Mouse (Mus musculus): Measurements from ENCODE around the gene Mtr.

The Mtr gene

DNA sequence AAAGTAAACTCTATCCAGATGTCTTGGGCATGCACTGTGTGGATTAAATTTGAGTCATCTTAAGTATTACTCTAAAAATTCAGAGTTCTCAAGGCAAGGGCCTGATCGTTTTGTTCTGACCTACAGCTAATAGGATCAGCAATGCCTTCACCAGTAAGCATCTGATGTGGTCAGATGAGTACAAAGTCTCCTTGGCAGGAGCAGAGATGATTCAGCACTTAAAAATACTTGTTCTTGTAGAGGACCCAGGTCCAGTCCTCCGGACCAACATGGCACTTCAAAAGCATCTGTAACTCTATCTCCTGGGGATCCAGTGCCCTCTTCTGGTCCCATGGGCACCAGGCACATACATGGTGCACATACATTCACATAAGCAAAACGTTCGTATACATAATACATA lies 25.8 kb downstream of the Mtr start:
- no peak for DNase-seq

DNA sequence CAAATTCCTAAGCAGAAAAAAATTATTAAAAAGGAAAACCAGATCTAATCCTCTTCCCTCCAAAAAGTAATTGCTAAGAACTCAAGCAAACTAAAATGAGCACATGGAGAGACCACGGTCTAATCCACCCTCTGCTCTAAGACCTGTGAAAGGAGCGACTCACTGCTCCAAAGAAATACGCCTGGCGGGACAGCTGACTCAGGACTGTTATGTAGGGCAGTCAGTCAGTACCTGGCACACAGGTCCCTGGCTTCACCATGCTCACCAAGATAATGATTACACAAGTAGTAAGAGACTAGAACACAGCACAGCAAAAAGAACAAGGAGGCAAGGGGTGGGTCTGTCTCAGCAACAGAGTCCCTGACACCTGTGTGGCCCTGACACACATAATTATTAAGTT lies 29.7 kb downstream of the Mtr start:
- no peak for DNase-seq

DNA sequence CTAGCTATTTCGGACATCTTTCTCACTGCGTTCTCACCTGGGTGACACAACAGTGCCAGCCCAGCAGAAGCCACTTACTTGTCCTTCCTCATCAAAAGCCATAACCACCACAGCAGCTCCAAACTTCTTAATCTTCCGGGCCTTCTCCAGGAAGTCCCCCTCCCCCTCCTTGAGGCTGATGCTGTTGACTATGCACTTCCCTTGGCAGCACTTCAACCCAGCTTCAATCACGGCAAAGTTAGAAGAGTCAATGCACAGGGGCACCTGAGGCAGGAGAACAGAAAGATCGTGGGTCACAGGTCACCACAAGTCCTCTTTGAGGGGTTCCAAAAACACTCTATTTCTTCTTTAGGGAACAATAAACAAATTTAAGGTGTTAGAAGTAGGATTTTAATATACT lies 30.3 kb downstream of the Mtr start:
- DNase-seq = no peak

DNA sequence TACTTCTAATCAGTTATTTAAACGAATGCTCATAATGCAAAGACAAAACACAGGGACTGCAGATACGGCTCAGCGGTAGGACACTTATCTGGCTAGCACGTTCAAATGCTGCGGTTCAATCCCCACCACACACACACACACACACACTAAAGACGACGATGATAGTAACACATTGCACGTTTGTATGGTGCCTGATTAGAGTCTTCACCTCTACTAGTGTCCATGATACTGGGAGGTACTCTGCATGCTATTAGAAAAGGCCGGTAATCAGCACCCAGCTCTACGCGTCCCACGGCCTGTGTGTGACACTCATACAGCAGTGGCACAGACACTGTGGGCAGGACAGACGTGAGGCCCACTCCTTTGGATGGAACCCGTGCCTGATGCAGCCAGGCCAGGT lies 39.3 kb downstream of the Mtr start:
- DNase-seq = no peak

DNA sequence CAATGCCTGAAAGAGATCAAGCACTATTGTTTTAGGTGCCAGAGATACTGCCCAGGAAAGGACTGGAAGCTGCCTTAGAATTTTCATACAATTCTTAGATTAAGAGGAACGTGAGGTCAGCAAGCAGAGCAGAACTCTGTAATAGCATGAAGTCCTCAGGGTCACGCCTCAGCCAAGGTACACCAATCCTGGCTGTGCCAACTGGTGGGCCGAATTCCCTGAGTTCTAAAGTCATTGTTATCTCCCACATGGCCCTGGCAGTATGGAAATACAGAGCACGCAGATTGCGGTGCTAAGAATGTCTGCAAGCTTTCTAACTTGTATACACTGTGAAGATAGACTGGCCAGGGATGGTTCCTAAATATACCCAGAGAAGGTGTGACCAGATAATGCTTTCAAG lies 43.0 kb downstream of the Mtr start:
- DNase-seq = no peak

DNA sequence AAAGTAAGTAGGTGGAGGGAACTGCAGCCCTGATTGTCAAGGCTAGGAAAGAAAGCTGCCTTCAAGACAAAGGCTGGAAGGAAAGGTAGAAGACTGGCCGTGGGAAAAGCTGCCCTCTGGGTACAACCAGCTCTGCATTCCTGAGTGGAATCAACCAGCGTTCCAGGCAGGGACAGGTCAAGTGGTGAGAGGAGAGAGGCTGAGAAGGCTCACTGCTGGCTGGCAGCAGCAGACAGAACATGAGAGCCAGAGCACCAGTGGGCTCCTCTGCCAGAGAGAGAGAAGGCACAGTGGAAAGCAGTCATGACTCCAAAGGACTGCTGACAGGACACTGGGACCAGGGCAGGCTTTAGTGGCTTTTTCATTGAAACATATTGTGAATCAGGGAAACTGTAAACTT lies 46.9 kb downstream of the Mtr start:
- no peak for DNase-seq

DNA sequence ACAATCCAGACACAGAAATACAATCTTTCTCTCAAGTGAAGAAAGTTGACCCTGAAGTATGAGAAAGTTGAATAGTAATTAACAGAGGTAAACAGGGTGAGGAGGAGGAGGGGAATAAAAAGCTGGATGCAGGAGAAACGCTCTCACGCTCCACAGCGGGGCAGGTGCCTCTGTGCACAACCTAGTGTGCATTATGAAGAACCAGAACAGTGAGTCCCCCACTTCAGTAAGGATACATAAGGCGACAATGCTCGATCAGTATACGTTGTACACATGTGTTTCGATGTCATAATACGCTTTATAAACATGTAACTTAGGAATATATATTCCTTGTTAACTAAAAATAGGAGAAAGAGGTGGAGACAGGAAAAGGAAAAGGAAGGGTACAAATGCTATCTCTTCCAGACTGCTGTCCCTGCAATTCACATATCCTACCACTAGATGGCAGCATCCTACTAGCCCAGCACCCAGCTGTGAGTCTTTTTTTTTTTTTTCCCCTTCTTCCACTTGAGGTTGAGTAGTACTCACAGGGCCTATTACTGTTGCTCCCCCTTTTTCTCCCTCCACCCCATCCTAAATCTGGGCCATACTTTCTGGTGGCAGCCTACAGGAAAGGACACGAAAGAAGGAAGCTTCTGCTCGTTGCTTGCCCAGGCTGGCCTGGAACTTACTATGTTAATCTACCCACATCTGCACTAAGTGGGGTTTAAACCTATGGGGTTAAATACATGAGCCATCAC lies 47.7 kb downstream of the Mtr start:
- DNase-seq = peak; percentile 47

DNA sequence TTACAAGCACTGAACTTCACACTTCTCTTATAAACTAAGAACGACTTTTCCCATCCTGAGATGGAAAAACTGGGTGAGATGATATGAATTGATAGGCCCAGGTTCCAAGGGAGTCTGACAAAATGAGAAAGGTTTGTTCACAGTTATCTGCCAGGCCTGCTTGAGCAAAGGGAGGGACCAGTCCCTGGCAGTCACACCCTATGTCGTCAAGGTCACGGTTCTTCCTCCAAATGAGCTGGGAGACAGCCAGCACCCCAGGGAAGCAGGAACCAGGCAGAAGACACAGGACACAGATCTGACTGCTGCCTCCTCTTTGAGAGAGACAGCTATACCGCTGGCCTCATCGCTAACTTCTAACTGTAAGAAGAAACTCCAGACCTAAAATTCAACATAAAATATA lies 57.5 kb downstream of the Mtr start:
- peak; percentile 40 to 56 for DNase-seq

DNA sequence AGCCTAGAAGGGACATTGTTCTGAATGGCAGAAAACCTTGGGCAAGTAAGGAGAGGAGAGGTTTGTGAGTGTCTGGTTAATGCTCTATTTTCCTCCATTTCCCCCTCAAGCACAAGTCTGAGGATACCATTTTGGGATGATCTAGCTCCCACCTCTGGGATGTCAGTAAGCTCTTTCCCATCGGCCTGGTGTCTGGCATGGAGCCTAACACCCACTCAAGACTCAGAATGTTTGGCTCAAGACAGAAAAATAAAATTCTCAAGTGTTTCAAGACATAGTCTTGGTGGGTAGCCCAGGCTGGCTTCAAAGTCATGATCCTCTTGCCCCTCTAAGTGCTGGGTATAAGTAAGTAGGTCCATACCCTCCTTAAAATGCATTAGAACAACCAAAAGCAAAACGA lies 59.4 kb downstream of the Mtr start:
- DNase-seq = no peak

DNA sequence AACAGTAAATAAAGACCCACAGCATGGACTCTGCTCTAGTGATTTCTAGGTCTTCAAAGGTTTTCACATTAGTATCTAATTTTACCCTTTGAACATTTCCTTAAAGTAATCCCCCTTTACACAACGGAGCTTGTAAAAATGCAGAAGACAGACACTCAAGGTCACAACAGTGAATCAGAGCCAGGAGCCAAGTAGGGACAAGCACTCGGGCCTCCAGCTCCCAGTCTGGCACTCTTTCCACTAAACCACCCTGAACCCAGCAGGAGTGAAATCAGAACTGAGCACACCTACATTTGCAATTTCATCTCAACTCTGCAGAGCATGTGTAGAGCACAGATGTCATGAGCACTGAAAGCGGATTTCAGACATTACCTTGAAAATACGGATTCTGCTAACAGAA lies 61.1 kb downstream of the Mtr start:
- DNase-seq = peak; percentile 16 to 38

DNA sequence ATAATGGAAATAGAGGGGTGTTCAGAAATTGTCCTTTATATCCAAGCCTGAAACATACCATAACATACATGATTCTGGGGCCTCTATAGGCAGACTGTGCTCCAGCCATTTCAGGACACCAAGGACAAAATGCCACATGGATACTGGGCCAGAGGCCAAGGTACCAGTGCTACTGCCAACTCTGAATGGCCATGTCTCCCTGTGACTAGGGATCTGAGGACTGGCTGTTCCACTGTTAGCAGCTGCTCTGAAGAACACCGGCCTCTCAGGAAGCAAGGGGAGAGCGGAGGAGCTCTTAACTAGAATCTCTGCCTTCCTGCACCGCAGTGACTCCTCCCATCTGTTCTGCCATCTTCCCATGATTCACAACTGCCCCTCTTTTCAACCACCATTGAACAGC lies 61.9 kb downstream of the Mtr start:
- peak; percentile 90 for DNase-seq

DNA sequence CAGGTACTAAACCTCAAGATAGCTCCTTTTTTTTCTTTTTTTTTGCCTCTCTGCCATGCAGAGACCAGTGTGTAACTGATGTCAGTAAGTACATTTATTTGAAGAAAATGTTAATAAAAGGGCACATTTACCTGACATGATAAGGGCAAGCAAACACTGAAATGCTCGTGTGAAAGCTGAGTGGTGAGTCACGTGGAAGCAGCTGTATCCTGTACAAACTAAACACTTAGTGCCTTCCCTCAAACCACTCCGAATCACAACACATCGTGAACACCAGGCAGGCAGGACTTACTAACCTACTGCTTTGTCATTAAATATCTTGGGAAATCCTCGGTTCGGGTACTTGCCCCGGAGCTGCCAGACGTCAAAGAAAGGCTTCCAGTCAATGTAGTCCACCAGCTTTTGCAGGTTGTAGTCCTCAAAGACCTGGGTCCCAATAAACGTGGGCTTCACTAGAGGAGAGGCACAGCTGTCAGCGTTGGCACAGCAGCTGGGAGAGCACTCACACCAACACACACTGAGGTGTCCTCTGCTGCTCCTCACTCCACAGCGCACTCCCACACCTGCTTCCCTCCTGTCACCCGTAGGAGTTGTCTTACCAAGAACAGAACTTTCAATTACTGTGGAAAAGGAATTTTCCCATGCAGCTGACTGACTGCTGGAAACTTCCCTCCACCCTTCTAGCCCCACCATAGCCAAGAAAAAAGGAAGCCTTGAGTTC lies 62.8 kb downstream of the Mtr start:
- DNase-seq = no peak

DNA sequence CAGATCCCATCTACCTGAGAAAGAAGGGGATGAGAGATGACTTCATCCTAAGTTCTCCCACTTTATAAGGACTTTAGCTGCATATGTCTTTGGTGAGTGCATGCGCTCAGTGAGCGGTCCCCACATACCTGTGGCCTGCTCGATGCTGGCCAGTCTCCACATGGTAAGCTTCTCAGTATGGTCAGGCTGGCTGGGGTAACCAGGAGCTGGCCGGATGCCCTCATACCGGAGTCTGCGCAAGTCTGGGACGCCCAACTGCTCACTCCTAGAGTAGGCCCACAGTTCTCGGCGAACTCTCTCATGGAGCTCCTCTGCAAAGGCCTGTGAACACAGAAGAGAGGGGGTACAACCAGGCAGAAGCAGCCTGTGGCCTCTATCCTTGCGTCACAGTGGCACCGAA lies 68.7 kb downstream of the Mtr start:
- peak; percentile 41 to 45 for DNase-seq

DNA sequence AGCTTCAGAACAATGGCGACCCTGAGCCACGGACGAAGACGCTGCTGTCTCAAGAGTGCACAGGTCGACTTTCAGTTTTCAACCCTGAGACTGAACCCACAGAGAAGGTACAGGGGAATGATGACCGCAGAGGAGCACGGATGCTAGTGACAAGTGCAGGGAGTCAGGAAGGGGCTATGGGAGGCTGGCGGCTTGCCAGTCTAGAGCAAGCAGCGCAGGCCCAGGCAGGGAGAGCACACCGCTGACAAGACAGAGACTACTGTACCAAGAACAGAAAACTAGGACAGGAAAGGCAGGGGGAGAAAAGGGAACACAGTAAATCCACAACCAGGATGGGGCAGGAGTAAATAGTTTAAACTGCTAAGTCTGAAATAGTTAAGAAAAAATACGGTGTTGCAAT lies 69.1 kb downstream of the Mtr start:
- DNase-seq = peak; percentile 31 to 40

DNA sequence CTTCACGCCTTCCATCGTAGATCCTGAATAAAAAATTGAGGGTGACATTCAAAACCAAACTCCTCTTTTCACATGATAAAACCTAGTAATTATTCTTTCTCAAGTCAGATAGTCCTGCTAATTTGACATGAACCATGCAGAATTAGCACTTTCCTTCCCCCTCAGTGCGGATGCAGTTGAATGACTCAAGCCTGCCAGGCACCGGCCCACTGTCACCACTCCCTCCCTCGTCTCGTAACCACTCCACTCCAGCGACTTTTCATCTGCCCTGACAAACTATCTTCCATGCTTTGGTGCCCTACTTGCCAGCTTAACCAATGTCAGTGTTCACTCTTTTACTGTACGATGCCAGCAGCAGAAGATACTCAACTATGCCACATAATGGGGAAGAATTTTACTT lies 78.4 kb downstream of the Mtr start:
- DNase-seq = no peak

DNA sequence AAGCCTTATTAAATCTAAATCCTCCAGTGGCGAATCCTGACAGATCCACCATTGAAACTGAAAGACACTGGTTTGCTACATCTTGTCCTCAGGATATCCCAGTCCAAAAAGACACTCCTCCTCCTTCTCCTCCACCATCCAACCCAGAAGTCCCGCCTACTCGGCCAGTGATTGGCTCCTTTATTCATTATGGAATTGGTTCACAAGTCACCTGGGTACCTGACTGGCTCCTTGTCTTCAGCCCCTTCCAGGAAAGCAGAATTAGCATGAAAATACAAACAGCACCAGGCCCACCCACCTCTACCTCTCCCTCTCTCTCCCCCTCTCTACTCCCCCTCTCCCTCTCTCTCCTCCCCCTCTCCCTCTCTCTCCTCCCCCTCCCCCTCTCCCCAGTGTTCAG lies 81.2 kb downstream of the Mtr start:
- no peak for DNase-seq

DNA sequence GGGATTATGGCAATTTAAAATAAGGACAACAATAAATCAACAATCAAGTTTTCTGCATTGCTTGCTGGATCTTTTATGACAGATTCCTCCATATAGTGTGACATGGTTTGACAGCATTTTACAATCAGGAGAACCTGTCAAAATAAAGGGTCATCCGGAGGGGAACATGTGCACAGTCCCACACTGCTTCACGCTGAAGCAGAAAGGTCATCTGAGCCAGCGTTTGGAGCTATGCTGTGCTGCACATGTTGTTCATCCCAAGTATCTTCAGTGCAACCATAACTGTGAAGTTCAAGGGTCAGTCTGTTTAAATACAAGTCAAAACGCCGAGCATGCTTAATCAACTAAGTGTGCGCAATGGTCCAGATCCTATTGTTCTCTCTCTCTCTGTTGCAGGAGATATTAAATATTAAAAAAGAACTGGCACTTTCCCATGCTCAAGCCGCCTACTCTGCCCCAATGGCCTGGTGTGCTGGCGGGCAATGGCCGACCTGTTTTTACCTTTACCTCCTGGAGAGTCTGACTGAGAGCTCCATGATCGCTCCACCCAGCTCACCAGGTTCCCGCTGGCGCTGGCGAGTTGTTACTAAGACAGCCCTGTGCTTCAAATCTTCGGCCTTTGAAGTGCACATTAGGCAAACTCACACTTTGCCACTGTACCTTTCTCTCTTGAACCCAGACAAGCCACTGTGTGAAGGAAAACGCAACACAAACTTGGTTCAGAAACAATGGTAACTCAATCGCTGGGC lies 81.8 kb downstream of the Mtr start:
- no peak for DNase-seq

DNA sequence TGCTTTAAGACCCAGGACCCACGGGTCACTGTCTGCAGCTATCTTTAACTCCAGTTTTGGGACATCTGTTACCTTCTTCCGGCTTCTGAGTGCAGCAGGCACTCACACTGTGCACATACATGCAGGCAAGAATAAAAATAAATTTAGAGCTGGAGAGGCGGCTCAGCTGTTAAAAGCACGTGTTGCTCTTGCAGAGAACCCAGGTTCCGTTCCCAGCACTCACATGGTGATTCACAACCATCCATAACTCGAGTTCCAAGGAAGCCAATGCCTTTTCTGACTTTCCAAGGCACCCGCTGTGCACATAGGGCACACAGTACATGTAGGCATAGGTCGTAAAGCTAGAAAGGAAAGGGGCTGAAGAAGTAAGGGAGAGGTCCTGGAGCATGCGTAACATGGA lies 90.6 kb downstream of the Mtr start:
- DNase-seq = no peak

DNA sequence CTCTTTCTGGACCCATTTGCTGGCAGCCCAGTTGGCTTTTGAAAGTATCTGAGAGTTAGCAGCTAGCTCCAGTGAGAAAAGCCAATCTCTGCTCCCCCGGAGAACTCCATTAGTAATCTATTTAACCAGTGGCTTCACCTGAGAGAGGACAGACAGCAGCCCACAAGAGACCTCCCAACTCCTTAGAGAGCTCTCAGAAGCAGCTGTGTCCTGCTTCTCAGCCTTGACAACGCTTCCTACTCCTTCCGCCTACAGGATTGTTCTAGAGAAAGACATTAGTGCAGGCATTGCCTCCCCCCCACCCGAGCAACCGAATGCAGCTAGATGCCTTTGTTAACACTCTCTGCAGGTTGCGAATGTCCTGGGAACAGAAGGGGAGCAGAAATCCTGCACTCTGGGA lies 91.5 kb downstream of the Mtr start:
- no peak for DNase-seq

DNA sequence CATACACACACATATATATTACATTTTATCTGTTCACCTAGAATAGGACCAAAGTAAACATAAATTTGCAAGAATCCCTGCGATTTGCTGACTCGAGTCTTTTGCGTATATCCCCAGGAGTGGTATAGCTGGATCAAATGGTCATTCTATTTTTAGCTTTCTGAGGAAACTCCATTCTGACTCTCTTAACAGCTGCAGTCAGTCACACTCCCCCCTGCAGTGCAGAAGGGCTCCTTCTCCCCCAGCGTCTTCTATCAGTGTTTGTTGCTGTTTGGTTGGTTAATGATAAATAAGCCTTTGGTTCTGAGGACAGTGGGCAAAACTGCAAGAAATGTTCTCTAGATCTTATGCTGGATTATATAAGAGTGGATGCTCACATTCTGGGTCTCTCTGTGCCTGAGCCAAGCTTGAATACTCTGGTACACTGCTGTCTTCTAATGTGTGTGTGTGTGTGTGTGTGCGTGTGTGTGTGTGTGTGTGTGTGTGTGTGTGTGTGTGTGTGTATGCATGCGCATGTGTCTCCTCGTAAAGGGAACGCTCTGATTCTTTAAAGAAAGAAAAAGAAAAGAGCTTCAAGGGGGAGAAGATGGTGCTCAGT lies 92.4 kb downstream of the Mtr start:
- DNase-seq = no peak

DNA sequence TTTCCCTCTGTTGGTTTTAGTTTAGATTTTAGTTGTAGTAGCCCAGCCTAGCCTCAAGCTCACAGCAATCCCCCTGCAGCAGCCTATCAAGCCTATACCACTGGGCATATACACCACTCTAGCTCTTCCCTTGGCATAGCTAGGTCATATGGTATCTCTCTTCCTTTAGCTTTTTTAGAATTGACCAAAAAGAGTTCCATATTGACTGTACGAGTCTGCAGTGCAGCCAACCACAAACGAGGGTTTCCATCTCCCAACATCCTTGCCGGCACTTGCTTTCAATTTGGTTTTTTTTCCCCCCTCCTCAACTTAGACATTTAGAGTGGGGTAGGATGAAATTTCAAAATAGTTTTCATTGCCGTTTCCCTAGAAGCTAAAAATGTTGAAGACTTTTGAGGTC lies 95.5 kb downstream of the Mtr start:
- DNase-seq = no peak

DNA sequence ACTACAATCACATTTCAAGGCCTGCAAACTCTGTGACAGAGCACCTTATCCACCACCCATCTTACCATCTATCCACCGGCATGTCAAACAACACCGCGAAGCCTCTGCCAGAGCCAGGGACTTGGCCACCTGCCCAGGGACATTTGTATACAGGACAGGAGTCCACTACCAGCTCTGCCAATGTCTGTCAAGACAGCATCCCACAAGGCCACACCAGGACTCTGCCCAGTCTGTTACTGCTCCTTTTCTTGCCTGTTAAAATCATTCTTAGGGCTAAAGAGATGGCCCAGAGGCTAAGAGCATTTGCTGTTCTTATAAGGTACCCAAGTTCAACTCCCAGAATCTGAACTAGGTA lies 97.8 kb downstream of the Mtr start:
- peak; percentile 81 to 82 for DNase-seq

DNA sequence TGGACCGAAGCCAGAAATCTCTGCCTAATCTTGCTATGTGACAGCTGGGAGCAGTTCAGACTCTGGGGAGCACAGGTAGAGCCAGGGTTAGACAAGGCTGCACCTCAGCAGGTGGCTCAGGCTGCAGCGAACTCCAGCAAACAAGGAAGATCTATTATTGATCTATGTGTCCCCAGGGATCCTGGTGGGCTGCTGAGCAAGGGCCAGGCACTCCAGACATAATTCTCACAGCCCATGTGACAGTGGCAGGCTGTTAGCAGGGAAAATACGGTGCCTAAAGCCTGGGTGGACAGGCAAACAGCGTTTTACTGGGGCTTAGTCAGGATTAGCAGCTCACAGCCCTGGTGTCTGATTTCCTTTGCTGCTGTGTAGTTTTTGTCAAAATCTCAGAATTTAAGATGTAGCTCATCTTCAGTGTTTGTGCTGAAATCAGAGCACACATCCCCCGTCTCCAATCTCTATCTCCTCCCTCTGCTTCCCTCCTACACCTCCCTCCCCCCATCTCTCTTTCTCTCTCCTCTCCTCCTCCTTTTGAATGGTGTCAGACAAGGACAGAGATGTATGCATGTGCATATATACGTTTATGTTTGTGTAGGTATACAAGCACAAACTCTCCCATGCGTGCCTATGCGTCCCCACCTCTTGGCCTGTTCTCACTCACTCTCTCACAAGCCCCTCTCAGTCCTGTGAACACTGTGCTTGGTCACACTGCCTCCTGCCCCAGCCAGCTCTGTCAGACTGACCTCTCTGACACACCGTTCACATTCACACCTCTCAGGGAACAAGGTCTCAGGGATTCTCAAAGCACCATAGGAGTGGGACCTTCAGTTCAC lies 98.4 kb downstream of the Mtr start:
- DNase-seq = peak; percentile 20 to 34

All from cerebellum, postnatal 14 days (tissue).